ENCODE assay signal across 21 mouse cellular contexts in genomic region chr3:32088762-32089161, GRCm38 (mm10).
A peak's percentile ranks its signal among the peaks of the same experiment; 100 is the strongest.
DNase-seq lines count a peak whose midpoint lies in the region; ATAC-seq lines count a peak whose summit lies in the region.
"Had no signal": no experiment of that assay in that cellular context is flagged by ENCODE, and none has a peak within 500 bp of the region (broad histone marks: within the 10 kb centered on the region; RNA-seq: fewer than 3 reads in every experiment).

No protein-coding gene starts in this region.

- H3K4me2 ChIP-seq in embryonic facial prominence, embryonic 13.5 days, result no peak overlapping the region
- no peak overlapping the region for H3K4me2 ChIP-seq in midbrain, embryonic 11.5 days
- no peak overlapping the region for H3K4me2 ChIP-seq in midbrain, embryonic 14.5 days (ENCODE audit: low read length)

- H3K36me3 ChIP-seq in embryonic facial prominence, embryonic 13.5 days, result no peaks in the 10 kb centered on the region
- no peaks in the 10 kb centered on the region for H3K36me3 ChIP-seq in embryonic facial prominence, embryonic 10.5 days (replicated peaks)
- no peaks in the 10 kb centered on the region for H3K36me3 ChIP-seq in midbrain, embryonic 11.5 days (ENCODE audit: control insufficient read depth, insufficient read depth, low read length)
- no peaks in the 10 kb centered on the region for H3K36me3 ChIP-seq in midbrain, embryonic 14.5 days (ENCODE audit: control insufficient read depth, insufficient read depth, low read length)
- H3K36me3 ChIP-seq: G1E had no signal

- 0 out of 2 replicates have a peak, but pooled peaks cover 3% of the 10 kb centered on the region for H3K4me1 ChIP-seq in embryonic facial prominence, embryonic 13.5 days
- H3K4me1 ChIP-seq in embryonic facial prominence, embryonic 10.5 days, result no peaks in the 10 kb centered on the region
- H3K4me1 ChIP-seq in midbrain, embryonic 11.5 days (ENCODE audit: control insufficient read depth, insufficient read depth, low read length), result no peaks in the 10 kb centered on the region
- no peaks in the 10 kb centered on the region for H3K4me1 ChIP-seq in midbrain, embryonic 14.5 days (ENCODE audit: control insufficient read depth, insufficient read depth, low read length)

- no peak overlapping the region for H3K4me3 ChIP-seq in embryonic facial prominence, embryonic 13.5 days
- H3K4me3 ChIP-seq in embryonic facial prominence, embryonic 10.5 days, result no peak overlapping the region
- no peak overlapping the region for H3K4me3 ChIP-seq in midbrain, embryonic 11.5 days (ENCODE audit: low read depth, low read length)
- no peak overlapping the region for H3K4me3 ChIP-seq in midbrain, embryonic 14.5 days (replicated peaks; ENCODE audit: low read depth, low read length)

- no peak for ATAC-seq in embryonic facial prominence, embryonic 13.5 days (ENCODE audit: insufficient number of reproducible peaks, insufficient read depth, low FRiP score, low TSS enrichment, low read depth)
- no peak for ATAC-seq in midbrain, embryonic 11.5 days (ENCODE audit: low FRiP score)
- no peak for ATAC-seq in midbrain, embryonic 14.5 days (ENCODE audit: low FRiP score, low TSS enrichment)
- ATAC-seq: activated CD4-positive, CD25-positive, alpha-beta regulatory T cell, adult 4 months; CD4-positive, CD25-positive, alpha-beta regulatory T cell, adult 4 months; Patski had no signal

- no peak overlapping the region for H3K9ac ChIP-seq in embryonic facial prominence, embryonic 13.5 days
- no peak overlapping the region for H3K9ac ChIP-seq in midbrain, embryonic 11.5 days (ENCODE audit: low read length)
- no peak overlapping the region for H3K9ac ChIP-seq in midbrain, embryonic 14.5 days (replicated peaks; ENCODE audit: low read length)

- 0 out of 2 replicates have a peak overlapping the region, but pooled peaks have one; percentile 16 for H3K27ac ChIP-seq in embryonic facial prominence, embryonic 13.5 days
- H3K27ac ChIP-seq in embryonic facial prominence, embryonic 10.5 days (replicated peaks), result no peak overlapping the region
- H3K27ac ChIP-seq in midbrain, embryonic 11.5 days (ENCODE audit: low read depth, low read length), result no peak overlapping the region
- H3K27ac ChIP-seq in midbrain, embryonic 14.5 days (replicated peaks; ENCODE audit: low read depth, low read length), result no peak overlapping the region

- no peak for DNase-seq in embryonic facial prominence, embryonic 10.5 days (ENCODE audit: low spot score)
- DNase-seq in heart, adult 11 months, result peak; percentile 56
- DNase-seq in heart, postnatal 4 days, result no peak
- DNase-seq in midbrain, embryonic 11.5 days (ENCODE audit: low spot score, missing footprints), result peak; percentile 84
- DNase-seq in midbrain, embryonic 14.5 days, result no peak
- DNase-seq: adrenal gland, adult 2 months; adrenal gland, adult 8-10 months; adrenal gland, postnatal 10 days; adrenal gland, postnatal 14 days; adrenal gland, postnatal 25 days; adrenal gland, postnatal 36 days; B cell, adult 2 months; cerebellum, adult 11 months; cerebellum, adult 11-12 months; cerebellum, adult 18-20 months had no signal

- H3K27me3 ChIP-seq in embryonic facial prominence, embryonic 13.5 days, result no peaks in the 10 kb centered on the region
- no peaks in the 10 kb centered on the region for H3K27me3 ChIP-seq in embryonic facial prominence, embryonic 10.5 days (replicated peaks; ENCODE audit: low read depth, poor library complexity, severe bottlenecking)
- no peaks in the 10 kb centered on the region for H3K27me3 ChIP-seq in midbrain, embryonic 11.5 days (ENCODE audit: control insufficient read depth, insufficient read depth, low read length)
- no peaks in the 10 kb centered on the region for H3K27me3 ChIP-seq in midbrain, embryonic 14.5 days (ENCODE audit: control insufficient read depth, insufficient read depth, low read length)
- H3K27me3 ChIP-seq: CH12.LX had no signal

- no peaks in the 10 kb centered on the region for H3K9me3 ChIP-seq in embryonic facial prominence, embryonic 13.5 days
- H3K9me3 ChIP-seq in embryonic facial prominence, embryonic 10.5 days, result no peaks in the 10 kb centered on the region
- no peaks in the 10 kb centered on the region for H3K9me3 ChIP-seq in midbrain, embryonic 11.5 days (ENCODE audit: control insufficient read depth, low read length)
- no peaks in the 10 kb centered on the region for H3K9me3 ChIP-seq in midbrain, embryonic 14.5 days (ENCODE audit: control insufficient read depth, low read length)
- H3K9me3 ChIP-seq: G1E had no signal

- WGBS in embryonic facial prominence, embryonic 13.5 days, result 82% methylated on average over 1 of the region's 1 CpGs
- WGBS in embryonic facial prominence, embryonic 10.5 days, result 88% methylated on average over 1 of the region's 1 CpGs
- 87% methylated on average over 1 of the region's 1 CpGs for WGBS in midbrain, embryonic 11.5 days
- WGBS in midbrain, embryonic 14.5 days, result 87% methylated on average over 1 of the region's 1 CpGs

Comparison
In these comparisons a context has a peak if more than half of its experiments do, and no peak if none do; other contexts are left out.
1. DNase-seq: peak in heart, adult 11 months (single experiment) and midbrain, embryonic 11.5 days (single experiment); none in embryonic facial prominence, embryonic 10.5 days (single experiment), heart, postnatal 4 days (single experiment) and midbrain, embryonic 14.5 days (single experiment).